Mouse (Mus musculus): ENCODE results near the gene Tob2.

Gene Tob2

DNA sequence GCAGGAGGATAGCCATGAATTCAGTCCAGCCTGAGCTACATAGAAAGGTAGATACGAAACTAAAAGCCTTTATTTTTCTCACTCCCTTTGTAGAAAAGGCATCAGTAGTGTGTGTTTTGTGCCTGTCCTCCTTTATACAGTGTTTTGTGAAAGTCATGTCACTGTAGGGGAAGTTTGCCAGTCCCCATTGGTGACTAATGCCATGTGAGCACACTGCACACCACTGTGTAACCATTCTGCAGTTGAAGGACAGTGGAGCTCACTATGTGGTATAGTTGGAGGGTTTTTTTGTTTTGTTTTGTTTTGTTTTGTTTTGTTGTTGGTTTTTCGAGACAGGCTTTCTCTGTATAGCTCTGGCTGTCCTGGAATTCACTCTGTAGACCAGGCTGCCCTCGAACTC, 40.2 kb downstream of the Tob2 start:
- Histone ChIP-seq H3K27me3 (ENCODE audit: control insufficient read depth, insufficient read depth, low read length, poor library complexity, severe bottlenecking) (no peaks in the 10 kb centered on the region), H3K36me3 (ENCODE audit: control insufficient read depth, insufficient read depth, low read length, poor library complexity, severe bottlenecking) (peaks cover 3% of the 10 kb centered on the region; the same call in 1 of the 2 replicates)
- DNase-seq (ENCODE audit: low read depth, low spot score): no peak

DNA sequence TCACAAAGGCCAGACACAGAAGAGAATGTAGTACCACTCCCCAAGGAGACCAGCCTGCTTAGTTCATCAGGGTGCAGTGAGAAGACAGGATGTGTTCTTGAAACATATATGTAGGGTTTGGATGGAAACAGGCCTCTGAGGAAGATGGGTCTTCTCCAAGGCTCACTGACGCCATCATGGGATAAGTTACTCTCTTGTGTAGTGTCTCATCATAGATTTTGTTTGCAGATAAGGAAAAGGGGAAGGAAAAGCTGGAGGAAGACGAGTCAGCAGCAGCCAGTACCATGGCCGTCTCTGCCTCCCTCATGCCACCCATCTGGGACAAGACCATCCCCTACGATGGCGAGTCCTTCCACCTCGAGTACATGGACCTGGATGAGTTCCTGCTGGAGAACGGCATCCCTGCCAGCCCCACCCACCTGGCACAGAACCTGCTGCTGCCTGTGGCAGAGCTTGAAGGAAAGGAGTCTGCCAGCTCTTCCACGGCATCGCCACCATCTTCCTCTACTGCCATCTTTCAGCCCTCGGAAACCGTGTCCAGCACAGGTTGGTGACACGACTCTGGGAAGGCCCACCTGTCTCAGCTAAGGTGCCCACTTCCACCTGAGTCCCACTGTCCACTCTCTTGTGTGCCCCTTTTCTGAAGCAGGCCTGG, 43.8 kb downstream of the Tob2 start:
- DNase-seq (ENCODE audit: low read depth, low spot score): no peak
- Histone ChIP-seq H3K36me3 (ENCODE audit: control insufficient read depth, insufficient read depth, low read length, poor library complexity, severe bottlenecking) (no peaks in the 10 kb centered on the region; the same call in 1 of the 2 replicates), H3K27me3 (ENCODE audit: control insufficient read depth, insufficient read depth, low read length, poor library complexity, severe bottlenecking) (no peaks in the 10 kb centered on the region)

DNA sequence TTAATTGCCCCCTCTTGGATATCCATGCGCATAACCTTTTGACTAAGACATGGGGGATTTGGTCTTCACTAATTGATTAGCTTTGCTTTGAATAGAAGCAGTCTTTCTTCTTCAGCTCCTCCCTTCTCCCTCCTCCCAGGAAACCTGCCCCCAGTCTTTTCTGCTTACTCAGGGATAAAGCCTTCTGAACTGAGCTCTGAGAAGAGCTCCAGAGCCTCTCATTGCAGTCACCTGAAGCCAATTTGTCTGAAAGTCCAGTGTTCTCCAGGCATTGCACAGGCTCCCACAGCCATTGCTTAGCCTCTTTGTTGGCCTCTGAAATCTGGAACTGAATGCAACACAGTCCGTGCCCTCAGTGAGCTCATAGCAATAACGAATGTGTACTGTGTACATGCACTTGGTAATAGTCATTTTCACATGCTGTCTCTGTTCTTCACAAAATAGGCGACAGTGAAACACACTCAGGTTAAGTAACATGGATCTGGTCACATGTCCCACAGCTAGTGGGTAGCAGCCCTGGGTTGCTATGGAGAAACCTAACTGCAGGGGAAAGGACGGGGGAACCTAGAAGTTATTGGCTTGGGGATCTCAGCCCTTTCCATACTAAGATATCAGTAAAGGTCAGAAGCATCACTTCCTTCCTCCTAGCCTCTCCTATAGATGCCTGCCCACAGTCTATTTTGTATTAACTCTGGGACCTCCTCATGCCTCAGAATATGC, 44.5 kb downstream of the Tob2 start:
- DNase-seq (ENCODE audit: low read depth, low spot score): no peak
- no peaks in the 10 kb centered on the region; the same call in 1 of the 2 replicates for H3K36me3 ChIP-seq (ENCODE audit: control insufficient read depth, insufficient read depth, low read length, poor library complexity, severe bottlenecking)
- no peaks in the 10 kb centered on the region for H3K27me3 ChIP-seq (ENCODE audit: control insufficient read depth, insufficient read depth, low read length, poor library complexity, severe bottlenecking)

DNA sequence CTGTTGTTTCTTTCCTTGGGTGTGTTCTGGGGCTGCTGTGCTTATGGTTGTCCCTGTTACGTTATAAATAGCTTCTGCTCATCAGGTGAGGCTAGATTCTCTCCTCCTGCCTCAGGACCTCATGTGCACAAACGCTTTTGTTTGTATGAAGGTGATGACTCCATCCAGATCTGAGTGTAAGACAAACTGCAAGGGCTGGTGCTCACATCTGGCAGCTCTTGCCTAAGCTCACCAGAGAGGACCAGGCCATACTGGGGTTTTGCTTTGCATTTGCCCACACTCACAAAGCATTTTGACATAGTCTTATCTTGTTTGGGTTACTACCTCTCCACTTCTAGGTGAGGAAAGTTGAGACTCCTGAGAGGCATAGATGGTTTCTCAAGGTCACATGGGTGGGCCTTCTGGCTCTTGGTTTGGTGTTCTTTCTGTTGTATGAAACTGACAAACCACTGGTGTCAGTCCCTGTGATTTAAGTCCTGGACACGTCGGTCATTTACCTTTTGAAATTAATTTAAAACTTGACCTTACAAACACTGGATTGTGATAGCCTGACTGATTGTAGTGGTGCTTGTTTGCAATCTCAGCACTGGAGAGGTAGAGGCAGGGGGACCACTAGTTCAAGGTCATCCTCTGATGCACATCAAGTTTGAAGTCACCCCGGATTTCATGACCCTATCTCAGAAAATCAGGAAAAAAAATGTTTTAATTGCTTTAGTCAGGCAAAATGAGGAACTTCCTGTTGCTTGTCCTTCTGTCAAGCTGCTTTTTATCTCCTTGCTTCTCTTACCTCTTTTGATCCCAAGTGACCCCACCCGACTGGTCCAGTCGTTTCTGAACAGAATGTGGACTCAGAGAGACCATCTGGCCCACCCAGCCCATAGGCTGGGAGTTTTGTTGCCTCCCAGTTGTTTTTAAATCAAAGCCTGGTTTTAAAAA, 45.6 kb downstream of the Tob2 start:
- no peaks in the 10 kb centered on the region for H3K27me3 ChIP-seq (ENCODE audit: control insufficient read depth, insufficient read depth, low read length, poor library complexity, severe bottlenecking)
- DNase-seq (ENCODE audit: low read depth, low spot score): no peak
- no peaks in the 10 kb centered on the region; the same call in 1 of the 2 replicates for H3K36me3 ChIP-seq (ENCODE audit: control insufficient read depth, insufficient read depth, low read length, poor library complexity, severe bottlenecking)

DNA sequence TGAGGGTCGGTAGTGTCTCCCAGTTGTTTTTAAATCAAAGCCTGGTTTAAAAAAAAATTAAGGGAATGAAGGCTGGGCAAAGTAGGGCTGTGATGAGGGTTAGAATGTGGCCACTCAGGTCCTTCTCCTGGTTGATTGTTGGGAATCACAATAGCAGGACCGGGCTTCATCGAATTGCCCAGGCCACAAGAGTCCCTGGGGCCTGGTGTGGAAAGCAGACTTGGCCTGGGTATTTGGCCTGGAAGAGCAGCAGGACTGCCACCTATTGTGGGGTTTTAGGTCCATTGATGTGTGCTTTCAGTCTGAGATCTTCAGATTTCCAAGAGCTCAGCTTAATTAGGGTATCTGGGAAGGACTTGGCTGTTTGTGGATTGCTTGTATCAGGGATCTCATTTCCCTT, 46.3 kb downstream of the Tob2 start:
- no peak for DNase-seq (ENCODE audit: low read depth, low spot score)
- H3K27me3 ChIP-seq (ENCODE audit: control insufficient read depth, insufficient read depth, low read length, poor library complexity, severe bottlenecking): no peaks in the 10 kb centered on the region
- no peaks in the 10 kb centered on the region; the same call in 1 of the 2 replicates for H3K36me3 ChIP-seq (ENCODE audit: control insufficient read depth, insufficient read depth, low read length, poor library complexity, severe bottlenecking)

DNA sequence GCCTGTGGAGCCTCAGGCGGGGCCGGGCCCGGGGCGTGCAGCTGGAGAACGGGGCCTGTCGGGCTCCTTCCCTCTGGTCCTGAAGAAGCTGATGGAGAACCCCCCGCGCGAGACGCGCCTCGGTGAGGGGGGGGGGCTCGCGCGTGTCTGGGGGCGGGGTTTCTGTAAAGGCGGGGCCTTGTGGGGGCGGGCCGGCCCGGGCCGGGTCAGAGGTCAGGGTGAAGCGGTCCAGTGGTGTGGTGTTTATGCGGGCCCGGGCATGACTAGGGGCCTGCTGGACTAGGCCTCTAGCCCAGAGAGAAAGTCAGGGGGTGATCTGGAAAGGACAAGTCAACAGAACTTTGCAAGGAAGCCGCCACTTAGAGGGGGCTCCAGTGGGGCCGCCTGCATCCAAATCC, 47.0 kb downstream of the Tob2 start:
- Histone ChIP-seq H3K36me3 (ENCODE audit: control insufficient read depth, insufficient read depth, low read length, poor library complexity, severe bottlenecking) (no peaks in the 10 kb centered on the region; the same call in 1 of the 2 replicates), H3K27me3 (ENCODE audit: control insufficient read depth, insufficient read depth, low read length, poor library complexity, severe bottlenecking) (no peaks in the 10 kb centered on the region)
- no peak for DNase-seq (ENCODE audit: low read depth, low spot score)

DNA sequence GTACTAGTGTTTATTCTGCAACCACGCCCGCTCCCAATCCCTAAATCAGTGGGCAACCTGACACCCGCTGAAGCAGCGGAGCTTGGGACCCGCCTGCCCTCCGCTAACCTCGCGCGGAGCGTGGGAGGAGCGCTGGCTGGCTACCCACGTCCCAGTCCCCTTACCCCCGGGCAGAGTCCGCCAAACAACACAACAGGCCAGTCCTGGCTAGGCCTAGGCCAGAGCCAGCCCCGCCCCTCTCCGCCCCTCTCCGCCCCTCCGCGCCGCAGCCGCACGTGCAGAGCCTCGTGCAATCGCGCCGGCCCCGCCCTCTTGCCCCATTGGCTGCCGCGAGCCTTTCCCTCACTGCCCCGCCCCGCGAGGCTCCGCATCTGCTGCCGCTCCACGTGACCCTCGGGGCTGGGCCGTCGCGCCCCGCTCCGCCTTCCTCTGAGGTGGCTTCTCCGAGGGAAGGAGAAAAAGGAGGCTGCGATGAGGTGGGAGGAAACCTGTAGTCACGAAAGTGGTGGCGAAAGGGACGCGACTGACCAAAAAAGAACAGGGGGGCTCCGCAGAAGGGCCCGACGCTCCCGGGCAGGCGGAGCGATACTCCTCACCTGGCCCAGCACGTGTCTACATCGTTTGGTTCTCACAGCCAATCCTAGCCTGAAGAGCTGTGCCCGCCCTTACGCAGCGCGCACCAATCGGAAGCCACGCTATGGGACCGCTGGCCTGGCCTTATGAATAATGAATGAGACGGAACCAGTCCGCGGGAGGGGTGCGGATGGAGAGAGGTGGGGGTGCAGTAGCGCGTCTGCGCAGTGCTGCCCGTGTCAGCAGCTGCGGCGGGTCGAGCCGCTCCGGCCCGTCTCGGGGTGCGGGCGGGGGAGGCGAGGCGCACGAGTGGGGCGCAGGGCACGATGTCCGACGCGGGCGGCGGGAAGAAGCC, 47.7 kb downstream of the Tob2 start:
- Histone ChIP-seq H3K36me3 (ENCODE audit: control insufficient read depth, insufficient read depth, low read length, poor library complexity, severe bottlenecking) (no peaks in the 10 kb centered on the region), H3K27me3 (ENCODE audit: control insufficient read depth, insufficient read depth, low read length, poor library complexity, severe bottlenecking) (no peaks in the 10 kb centered on the region)
- DNase-seq (ENCODE audit: low read depth, low spot score): peak; percentile 99

DNA sequence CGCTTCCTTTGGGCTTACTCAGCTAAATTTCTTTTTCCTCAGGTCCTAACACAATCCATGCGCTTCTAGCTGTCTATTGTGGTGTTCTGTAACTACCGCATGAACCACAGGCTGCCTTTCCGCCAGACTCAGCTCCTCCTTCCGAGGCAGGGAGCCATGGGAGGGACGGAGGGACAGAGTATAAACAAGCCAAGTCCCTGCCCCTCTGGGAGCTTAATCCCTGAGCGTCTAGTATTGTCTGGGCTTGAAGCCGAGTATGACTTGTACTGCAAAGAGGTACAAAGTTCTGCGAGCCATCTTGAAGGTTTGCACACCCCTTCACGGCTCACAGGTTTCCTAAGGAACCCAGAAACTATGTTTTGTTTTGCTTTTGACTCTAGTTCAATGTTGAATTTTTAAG, 48.4 kb downstream of the Tob2 start:
- DNase-seq (ENCODE audit: low read depth, low spot score): peak; percentile 56
- H3K27me3 ChIP-seq (ENCODE audit: control insufficient read depth, insufficient read depth, low read length, poor library complexity, severe bottlenecking): no peaks in the 10 kb centered on the region
- H3K36me3 ChIP-seq (ENCODE audit: control insufficient read depth, insufficient read depth, low read length, poor library complexity, severe bottlenecking): no peaks in the 10 kb centered on the region

DNA sequence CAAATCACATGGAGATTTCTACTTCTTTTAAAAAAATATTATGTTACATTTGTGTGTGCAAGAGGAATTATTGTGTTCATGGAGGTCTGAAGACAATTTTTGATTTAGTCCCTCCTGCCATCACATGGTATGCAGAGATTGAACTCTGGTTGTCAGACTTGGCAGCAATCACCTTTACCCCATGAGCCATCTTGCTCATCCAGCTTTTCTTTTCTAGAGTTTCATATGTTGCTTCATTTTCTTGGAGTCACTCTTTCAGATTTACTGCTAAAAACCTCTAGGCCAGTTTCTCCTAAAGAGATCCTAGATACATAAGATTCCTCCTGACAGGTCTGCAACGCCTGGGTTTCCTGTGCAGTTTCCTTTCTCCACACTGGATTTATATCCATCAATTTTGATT, 49.0 kb downstream of the Tob2 start:
- H3K36me3 ChIP-seq (ENCODE audit: control insufficient read depth, insufficient read depth, low read length, poor library complexity, severe bottlenecking): no peaks in the 10 kb centered on the region
- H3K27me3 ChIP-seq (ENCODE audit: control insufficient read depth, insufficient read depth, low read length, poor library complexity, severe bottlenecking): no peaks in the 10 kb centered on the region
- no peak for DNase-seq (ENCODE audit: low read depth, low spot score)

DNA sequence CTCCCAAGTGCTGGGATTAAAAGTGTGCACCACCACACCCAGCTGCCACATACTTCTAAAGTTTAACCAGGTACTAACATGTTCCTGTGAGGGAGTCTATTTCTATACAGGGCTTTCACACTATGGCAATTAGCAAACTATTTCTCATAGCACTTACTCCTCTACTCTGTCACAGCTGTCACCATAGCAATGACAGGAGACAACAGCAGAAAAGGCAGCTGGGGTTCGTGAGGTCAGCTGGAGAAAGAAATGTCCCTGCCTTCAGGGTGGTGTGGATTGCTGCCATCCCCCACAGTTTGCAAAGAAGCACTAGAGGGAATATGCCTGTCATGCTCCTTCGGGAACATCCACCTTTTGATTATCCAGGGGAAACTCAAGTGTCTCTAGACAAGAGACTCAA, 49.8 kb downstream of the Tob2 start:
- H3K36me3 ChIP-seq (ENCODE audit: control insufficient read depth, insufficient read depth, low read length, poor library complexity, severe bottlenecking): no peaks in the 10 kb centered on the region
- DNase-seq (ENCODE audit: low read depth, low spot score): no peak
- H3K27me3 ChIP-seq (ENCODE audit: control insufficient read depth, insufficient read depth, low read length, poor library complexity, severe bottlenecking): no peaks in the 10 kb centered on the region

DNA sequence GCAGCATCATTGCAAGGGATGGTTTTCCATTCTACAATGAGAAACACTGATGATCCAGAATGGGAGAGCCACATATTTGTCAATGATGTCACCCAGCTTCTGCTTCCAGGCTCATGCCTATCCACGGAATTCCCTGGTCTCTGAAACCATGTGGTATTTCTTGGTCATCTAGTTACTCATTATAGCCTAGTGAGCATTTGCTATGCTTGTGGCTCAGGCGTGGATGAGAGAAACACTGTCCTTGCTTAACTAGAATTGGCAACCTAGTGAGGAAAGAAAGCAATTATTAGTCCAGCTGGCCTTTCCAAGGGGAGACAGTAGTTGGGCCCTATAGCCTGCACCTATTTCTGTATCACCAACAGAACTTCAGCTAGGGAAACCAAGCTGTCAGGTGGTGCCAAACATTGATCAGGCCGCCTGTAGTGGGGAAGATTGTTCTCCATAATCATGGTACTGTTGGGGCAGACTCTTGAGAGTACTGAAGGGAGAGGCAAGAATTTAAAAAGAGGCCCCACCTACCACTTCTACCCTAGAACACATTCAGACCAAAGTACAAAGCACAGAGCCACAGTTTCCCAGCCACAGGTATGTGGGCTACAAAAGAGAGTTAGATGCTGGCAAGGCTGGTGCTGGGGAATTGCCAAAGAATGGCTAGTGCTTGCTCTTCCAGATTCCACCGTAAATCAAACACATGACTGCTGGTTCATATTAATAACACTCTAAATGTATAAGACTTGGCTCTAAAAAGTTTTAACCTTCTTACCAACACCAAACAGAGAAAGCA, 51.8 kb downstream of the Tob2 start:
- Histone ChIP-seq H3K27me3 (ENCODE audit: control insufficient read depth, insufficient read depth, low read length, poor library complexity, severe bottlenecking) (no peaks in the 10 kb centered on the region), H3K36me3 (ENCODE audit: control insufficient read depth, insufficient read depth, low read length, poor library complexity, severe bottlenecking) (no peaks in the 10 kb centered on the region)
- DNase-seq (ENCODE audit: low read depth, low spot score): no peak

DNA sequence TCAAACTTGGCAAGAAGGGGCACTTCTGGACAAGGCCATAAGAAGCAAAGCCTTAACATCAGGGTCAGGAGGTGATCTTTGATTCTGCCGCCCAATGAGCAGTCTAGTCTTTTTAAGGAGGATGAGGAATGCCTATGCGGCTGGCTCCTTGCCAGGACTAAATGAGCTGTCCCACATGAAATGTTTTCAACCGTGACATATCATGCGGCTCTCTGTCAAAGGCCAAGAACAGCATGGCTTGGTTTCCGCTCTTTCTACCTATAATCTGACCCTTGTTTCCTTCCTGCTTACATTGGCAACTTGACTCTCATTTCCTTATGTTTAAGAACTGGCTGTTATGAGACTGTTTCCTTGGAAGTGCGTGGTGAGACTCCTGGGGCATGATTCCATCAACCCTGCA, 53.0 kb downstream of the Tob2 start:
- no peaks in the 10 kb centered on the region for H3K36me3 ChIP-seq (ENCODE audit: control insufficient read depth, insufficient read depth, low read length, poor library complexity, severe bottlenecking)
- DNase-seq (ENCODE audit: low read depth, low spot score): no peak
- H3K27me3 ChIP-seq (ENCODE audit: control insufficient read depth, insufficient read depth, low read length, poor library complexity, severe bottlenecking): no peaks in the 10 kb centered on the region

DNA sequence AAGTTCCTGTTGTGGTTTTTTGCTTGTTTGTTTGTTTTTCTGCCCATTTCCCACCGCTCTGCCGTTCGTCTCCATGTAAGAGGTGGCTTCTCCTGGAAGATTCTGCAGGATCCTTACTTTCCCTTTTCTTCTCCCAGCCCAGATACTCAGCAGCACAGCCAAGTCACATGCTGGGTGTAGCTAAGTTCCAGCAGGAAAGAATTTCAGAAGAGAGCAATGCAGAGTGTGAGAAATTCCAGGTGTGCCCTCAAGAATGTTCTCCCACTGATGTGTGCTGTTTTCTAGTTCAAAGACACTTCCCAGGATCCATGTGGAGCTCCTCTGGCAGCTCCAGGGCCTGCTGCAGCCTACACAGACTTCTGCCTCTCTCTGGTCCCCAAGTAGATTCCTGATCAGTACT, 53.7 kb downstream of the Tob2 start:
- Histone ChIP-seq H3K27me3 (ENCODE audit: control insufficient read depth, insufficient read depth, low read length, poor library complexity, severe bottlenecking) (no peaks in the 10 kb centered on the region), H3K36me3 (ENCODE audit: control insufficient read depth, insufficient read depth, low read length, poor library complexity, severe bottlenecking) (no peaks in the 10 kb centered on the region)
- no peak for DNase-seq (ENCODE audit: low read depth, low spot score)

All from splenic B cell, adult 2 months (primary cell).